Mouse (Mus musculus): ENCODE data around the gene Gm28729. TPM values are rescaled to one million over a fixed set of nuclear protein-coding genes. Genes with fewer than 3 reads are reported as not detected.
"Not testable (repeated sequence)": the region's sequence is repeated elsewhere in the genome, so short reads cannot be mapped to it uniquely, and the experiment has no call there.

The Gm28729 gene
- total and polyA plus RNA-seq, 2 experiments from 2014 or later: 0.33 to 0.52 TPM

GRCm38 (mm10) chr9:96483028-96483427 lies 42.0 kb downstream of the Gm28729 start:
- Histone ChIP-seq H3K27ac (ENCODE audit: low read depth, low read length) (no peak overlapping the region), H3K9ac (no peak overlapping the region), H3K4me1 (ENCODE audit: insufficient read depth) (no peaks in the 10 kb centered on the region), H3K4me2 (ENCODE audit: low read depth) (no peak overlapping the region), H3K36me3 (ENCODE audit: insufficient read depth) (no peaks in the 10 kb centered on the region), H3K9me3 (ENCODE audit: low read length) (no peaks in the 10 kb centered on the region), H3K4me3 (ENCODE audit: low read depth, low read length) (no peak overlapping the region), H3K27me3 (ENCODE audit: insufficient read depth, low read length) (no peaks in the 10 kb centered on the region)
- ATAC-seq: no peak
- no peak for TF ChIP-seq CTCF (IDR thresholded peaks at IDR 0.05; ENCODE audit: low read depth)
- DNase-seq: no peak
- WGBS: 58% methylated on average over 3 of the region's 3 CpGs

GRCm38 (mm10) chr9:96478071-96478888 lies 46.8 kb downstream of the Gm28729 start, which contains the start of gene Rnf7:
Gene Rnf7 (minus strand): TSS chr9:96478675.
- Histone ChIP-seq H3K36me3 (ENCODE audit: insufficient read depth) (peaks cover 6% of the 10 kb centered on the region; the same call in 1 of the 2 replicates), H3K9ac (peak within 1 kb of the TSS; percentile 77), H3K4me3 (ENCODE audit: low read depth, low read length) (peak within 1 kb of the TSS; percentile 84), H3K4me1 (ENCODE audit: insufficient read depth) (peaks cover 7% of the 10 kb centered on the region; the same call in 1 of the 2 replicates), H3K9me3 (ENCODE audit: low read length) (no peaks in the 10 kb centered on the region), H3K4me2 (ENCODE audit: low read depth) (peak within 1 kb of the TSS; percentile 84), H3K27me3 (ENCODE audit: insufficient read depth, low read length) (no peaks in the 10 kb centered on the region), H3K27ac (ENCODE audit: low read depth, low read length) (peak within 1 kb of the TSS; percentile 86)
- 0 out of 2 replicates have a peak, but pooled peaks have one; percentile 18 for TF ChIP-seq CTCF (IDR thresholded peaks at IDR 0.05; ENCODE audit: low read depth)
- ATAC-seq (peak; percentile 99), DNase-seq (peak; percentile 99)
- under 1% methylated on average over 74 of the region's 74 CpGs for WGBS

- DNase-seq (no peak), ATAC-seq (no peak)
- H3K4me3 ChIP-seq (ENCODE audit: low read depth, low read length): no peak overlapping the region
- peaks cover 2% of the 10 kb centered on the region; the same call in 1 of the 2 replicates for H3K4me1 ChIP-seq (ENCODE audit: insufficient read depth)
- no peaks in the 10 kb centered on the region for H3K27me3 ChIP-seq (ENCODE audit: insufficient read depth, low read length)
- 82% methylated on average over 3 of the region's 3 CpGs for WGBS
- H3K9ac ChIP-seq: no peak overlapping the region
- no peak for TF ChIP-seq CTCF (IDR thresholded peaks at IDR 0.05; ENCODE audit: low read depth)
- H3K4me2 ChIP-seq (ENCODE audit: low read depth): no peak overlapping the region
- peaks cover 31% of the 10 kb centered on the region for H3K36me3 ChIP-seq (ENCODE audit: insufficient read depth)
- H3K9me3 ChIP-seq (ENCODE audit: low read length): no peaks in the 10 kb centered on the region
- no peak overlapping the region for H3K27ac ChIP-seq (ENCODE audit: low read depth, low read length)
Observed at GRCm38 (mm10) chr9:96472356-96472755, 52.7 kb downstream of the Gm28729 start.

- H3K4me1 ChIP-seq (ENCODE audit: insufficient read depth); H3K4me3 ChIP-seq (ENCODE audit: low read depth, low read length); H3K4me2 ChIP-seq (ENCODE audit: low read depth); H3K9ac ChIP-seq; H3K27me3 ChIP-seq (ENCODE audit: insufficient read depth, low read length); H3K9me3 ChIP-seq (ENCODE audit: low read length); H3K27ac ChIP-seq (ENCODE audit: low read depth, low read length); DNase-seq; ATAC-seq: not testable (repeated sequence)
- WGBS: 72% methylated on average over 4 of the region's 4 CpGs
- H3K36me3 ChIP-seq (ENCODE audit: insufficient read depth): peaks cover 36% of the 10 kb centered on the region
Observed at GRCm38 (mm10) chr9:96471681-96472080, 53.4 kb downstream of the Gm28729 start.

GRCm38 (mm10) chr9:96470266-96470974 lies 54.6 kb downstream of the Gm28729 start:
- no peak overlapping the region for H3K9ac ChIP-seq
- H3K4me2 ChIP-seq (ENCODE audit: low read depth): no peak overlapping the region
- 92% methylated on average over 8 of the region's 8 CpGs for WGBS
- H3K9me3 ChIP-seq (ENCODE audit: low read length): no peaks in the 10 kb centered on the region
- ATAC-seq: no peak
- DNase-seq: no peak
- no peak for TF ChIP-seq CTCF (IDR thresholded peaks at IDR 0.05; ENCODE audit: low read depth)
- H3K4me3 ChIP-seq (ENCODE audit: low read depth, low read length): no peak overlapping the region
- no peak overlapping the region for H3K27ac ChIP-seq (ENCODE audit: low read depth, low read length)
- H3K27me3 ChIP-seq (ENCODE audit: insufficient read depth, low read length): no peaks in the 10 kb centered on the region
- peaks cover 34% of the 10 kb centered on the region for H3K36me3 ChIP-seq (ENCODE audit: insufficient read depth)
- H3K4me1 ChIP-seq (ENCODE audit: insufficient read depth): no peaks in the 10 kb centered on the region

- TF ChIP-seq CTCF (IDR thresholded peaks at IDR 0.05; ENCODE audit: low read depth): no peak
- Histone ChIP-seq H3K36me3 (ENCODE audit: insufficient read depth) (peaks cover 31% of the 10 kb centered on the region), H3K27ac (ENCODE audit: low read depth, low read length) (no peak overlapping the region), H3K9ac (no peak overlapping the region), H3K4me3 (ENCODE audit: low read depth, low read length) (no peak overlapping the region), H3K4me2 (ENCODE audit: low read depth) (no peak overlapping the region), H3K9me3 (ENCODE audit: low read length) (no peaks in the 10 kb centered on the region), H3K27me3 (ENCODE audit: insufficient read depth, low read length) (no peaks in the 10 kb centered on the region), H3K4me1 (ENCODE audit: insufficient read depth) (no peaks in the 10 kb centered on the region)
- no peak for ATAC-seq
- DNase-seq: no peak
- WGBS: 68% methylated on average over 8 of the region's 8 CpGs
Observed at GRCm38 (mm10) chr9:96469556-96470265, 55.4 kb downstream of the Gm28729 start.
